Mouse (Mus musculus) gastrocnemius, postnatal 4 days (tissue): Measurements from ENCODE around the gene Gpr180. TPM values are rescaled to one million over a fixed set of nuclear protein-coding genes. Genes with fewer than 3 reads are reported as not detected.
"Not testable (repeated sequence)": the region's sequence is repeated elsewhere in the genome, so short reads cannot be mapped to it uniquely, and the experiment has no call there.

Experiments used
- DNase-seq, 2 experiments: peaks; one replicate each; pipeline ENCODE4 v3.0.0; 2021 to 2022; ENCODE audit warnings: low spot score in 2 of 2, mixed read lengths in 2 of 2
- total RNA-seq, 2 experiments: library from RNA; stranded (reverse); gene quantifications; 2 replicates each; pipeline ENCODE4 v1.2.3; 2021

The Gpr180 gene
- total RNA-seq, 2 experiments from 2014 or later: 38.9 to 41.0 TPM

- DNase-seq: no peak
Measured at GRCm38 (mm10) chr14:118151651-118152293, 14.8 kb downstream of the Gpr180 start.

- no peak for DNase-seq
Measured at GRCm38 (mm10) chr14:118152294-118152651, 15.3 kb downstream of the Gpr180 start.

- DNase-seq: not testable (repeated sequence)
Measured at GRCm38 (mm10) chr14:118156056-118156455, 19.1 kb downstream of the Gpr180 start.

GRCm38 (mm10) chr14:118156740-118157139 is 19.8 kb downstream of the Gpr180 start:
- no peak for DNase-seq

GRCm38 (mm10) chr14:118157146-118157545 is 20.2 kb downstream of the Gpr180 start:
- no peak for DNase-seq

GRCm38 (mm10) chr14:118161751-118162150 is 24.8 kb downstream of the Gpr180 start:
- DNase-seq: no peak

- DNase-seq: no peak
Measured at GRCm38 (mm10) chr14:118162640-118163039, 25.7 kb downstream of the Gpr180 start.

- no peak for DNase-seq
Measured at GRCm38 (mm10) chr14:118168776-118169175, 31.8 kb downstream of the Gpr180 start.

- DNase-seq: no peak
Measured at GRCm38 (mm10) chr14:118173590-118174203, 36.7 kb downstream of the Gpr180 start.

- no peak for DNase-seq
Measured at GRCm38 (mm10) chr14:118175071-118175693, 38.2 kb downstream of the Gpr180 start.

- DNase-seq: no peak
Measured at GRCm38 (mm10) chr14:118175694-118176085, 38.7 kb downstream of the Gpr180 start.

- DNase-seq: no peak
Measured at GRCm38 (mm10) chr14:118179251-118179650, 42.3 kb downstream of the Gpr180 start.

- no peak for DNase-seq
Measured at GRCm38 (mm10) chr14:118179701-118180100, 42.7 kb downstream of the Gpr180 start.

GRCm38 (mm10) chr14:118180117-118180557 is 43.2 kb downstream of the Gpr180 start:
- peak in 1 of 2 experiments; percentile 42 for DNase-seq

- DNase-seq: peak in 1 of 2 experiments; percentile 16
Measured at GRCm38 (mm10) chr14:118180711-118181177, 43.8 kb downstream of the Gpr180 start.

- no peak for DNase-seq
Measured at GRCm38 (mm10) chr14:118191442-118191841, 54.5 kb downstream of the Gpr180 start.

GRCm38 (mm10) chr14:118193001-118193628 is 56.2 kb downstream of the Gpr180 start:
- DNase-seq: no peak

- no peak for DNase-seq
Measured at GRCm38 (mm10) chr14:118193663-118194062, 56.7 kb downstream of the Gpr180 start.

- DNase-seq: no peak
Measured at GRCm38 (mm10) chr14:118194219-118194914, 57.4 kb downstream of the Gpr180 start.

- DNase-seq: no peak
Measured at GRCm38 (mm10) chr14:118197063-118197462, 60.1 kb downstream of the Gpr180 start.

GRCm38 (mm10) chr14:118200731-118201130 is 63.8 kb downstream of the Gpr180 start:
- DNase-seq: no peak
